Mouse (Mus musculus) E14TG2a.4 (cell line): ENCODE measurements around the gene Ap4b1.
"Not testable (repeated sequence)": the region's sequence is repeated elsewhere in the genome, so short reads cannot be mapped to it uniquely, and the experiment has no call there.

Experiments
- H3K27me3 ChIP-seq: 2 replicates; pipeline ENCODE4 v1.6.1; 2014; ENCODE audit warnings: low read length, control low read depth; ENCODE audit not compliant: insufficient read depth
- H3K36me3 ChIP-seq: 2 replicates; pipeline ENCODE4 v1.6.1; 2014; ENCODE audit warnings: low read length, control low read depth; ENCODE audit not compliant: insufficient read depth
- H3K4me1 ChIP-seq: replicated peaks from 2 replicates; pipeline ENCODE4 v1.6.1; 2014; ENCODE audit warnings: low read depth, low read length, control low read depth
- H3K4me3 ChIP-seq: replicated peaks from 2 replicates; pipeline ENCODE4 v1.5.1; 2014; ENCODE audit warnings: mild to moderate bottlenecking, low read length
- H3K9me3 ChIP-seq: 2 replicates; pipeline ENCODE4 v1.6.1; 2014; ENCODE audit warnings: low read length, control low read depth
- CTCF ChIP-seq: conservative IDR thresholded peaks from 2 replicates; pipeline ENCODE4 v1.5.1; 2014; ENCODE audit warnings: low read length
- NANOG ChIP-seq: IDR thresholded peaks from 2 replicates; pipeline ENCODE4 v1.6.1; 2014; ENCODE audit warnings: borderline replicate concordance, low read length, mixed read lengths
- POU5F1 ChIP-seq: IDR thresholded peaks from 2 replicates; pipeline ENCODE4 v1.6.1; 2014; ENCODE audit warnings: low read length, borderline replicate concordance

The Ap4b1 gene

GRCm38 (mm10) chr3:103810967-103811366 lies 1.6 kb downstream of the Ap4b1 start:
- Histone ChIP-seq H3K9me3 (no peaks in the 10 kb centered on the region), H3K36me3 (peaks cover 25% of the 10 kb centered on the region), H3K4me1 (peaks cover 29% of the 10 kb centered on the region), H3K27me3 (no peaks in the 10 kb centered on the region), H3K4me3 (no peak overlapping the region)
- TF ChIP-seq POU5F1 (no peak), NANOG (no peak), CTCF (no peak)

GRCm38 (mm10) chr3:103827548-103827947 lies 18.2 kb downstream of the Ap4b1 start:
- TF ChIP-seq NANOG: no peak
- no peak for TF ChIP-seq POU5F1
- TF ChIP-seq CTCF: no peak
- H3K27me3 ChIP-seq: no peaks in the 10 kb centered on the region
- H3K4me3 ChIP-seq: no peak overlapping the region
- H3K36me3 ChIP-seq: peaks cover 8% of the 10 kb centered on the region
- peaks cover 2% of the 10 kb centered on the region; the same call in 1 of the 2 replicates for H3K4me1 ChIP-seq
- H3K9me3 ChIP-seq: no peaks in the 10 kb centered on the region

- Histone ChIP-seq H3K27me3 (no peaks in the 10 kb centered on the region), H3K36me3 (no peaks in the 10 kb centered on the region), H3K4me3 (no peak overlapping the region), H3K4me1 (peaks cover 2% of the 10 kb centered on the region; the same call in 1 of the 2 replicates), H3K9me3 (no peaks in the 10 kb centered on the region)
- no peak for TF ChIP-seq POU5F1
- no peak for TF ChIP-seq NANOG
- no peak for TF ChIP-seq CTCF
Measured at GRCm38 (mm10) chr3:103829036-103829435, 19.7 kb downstream of the Ap4b1 start.

GRCm38 (mm10) chr3:103830681-103831080 lies 21.4 kb downstream of the Ap4b1 start:
- H3K36me3 ChIP-seq, H3K4me3 ChIP-seq, H3K4me1 ChIP-seq, H3K9me3 ChIP-seq, H3K27me3 ChIP-seq: not testable (repeated sequence)

- no peak for TF ChIP-seq NANOG
- TF ChIP-seq POU5F1: no peak
- TF ChIP-seq CTCF: no peak
- no peaks in the 10 kb centered on the region for H3K36me3 ChIP-seq
- H3K4me3 ChIP-seq: no peak overlapping the region
- H3K4me1 ChIP-seq: peaks cover 2% of the 10 kb centered on the region; the same call in 1 of the 2 replicates
- H3K27me3 ChIP-seq: no peaks in the 10 kb centered on the region
- no peaks in the 10 kb centered on the region for H3K9me3 ChIP-seq
Measured at GRCm38 (mm10) chr3:103831146-103831545, 21.8 kb downstream of the Ap4b1 start.

- no peaks in the 10 kb centered on the region for H3K27me3 ChIP-seq
- no peaks in the 10 kb centered on the region for H3K9me3 ChIP-seq
- H3K4me3 ChIP-seq: no peak within 1 kb of the TSS
- H3K4me1 ChIP-seq: peaks cover 2% of the 10 kb centered on the region; the same call in 1 of the 2 replicates
- TF ChIP-seq NANOG (no peak), POU5F1 (no peak), CTCF (no peak)
- H3K36me3 ChIP-seq: no peaks in the 10 kb centered on the region
Measured at GRCm38 (mm10) chr3:103832426-103832825, 23.1 kb downstream of the Ap4b1 start, which contains the start of gene Bcl2l15. TSS of gene Bcl2l15 (plus strand) at chr3:103832601.

GRCm38 (mm10) chr3:103834001-103834400 lies 24.7 kb downstream of the Ap4b1 start:
- H3K4me1 ChIP-seq: peaks cover 2% of the 10 kb centered on the region
- no peaks in the 10 kb centered on the region for H3K36me3 ChIP-seq
- TF ChIP-seq NANOG: no peak
- no peak for TF ChIP-seq POU5F1
- no peak for TF ChIP-seq CTCF
- H3K27me3 ChIP-seq: no peaks in the 10 kb centered on the region
- no peaks in the 10 kb centered on the region for H3K9me3 ChIP-seq
- no peak overlapping the region for H3K4me3 ChIP-seq

GRCm38 (mm10) chr3:103835272-103835950 lies 26.1 kb downstream of the Ap4b1 start:
- Histone ChIP-seq H3K9me3 (no peaks in the 10 kb centered on the region), H3K4me1 (peaks cover 8% of the 10 kb centered on the region), H3K36me3 (no peaks in the 10 kb centered on the region), H3K4me3 (no peak overlapping the region), H3K27me3 (no peaks in the 10 kb centered on the region)
- TF ChIP-seq POU5F1: no peak

GRCm38 (mm10) chr3:103835951-103836310 lies 26.6 kb downstream of the Ap4b1 start:
- Histone ChIP-seq H3K9me3 (peaks cover 4% of the 10 kb centered on the region), H3K4me1 (peaks cover 8% of the 10 kb centered on the region), H3K36me3 (no peaks in the 10 kb centered on the region), H3K4me3 (no peak overlapping the region), H3K27me3 (no peaks in the 10 kb centered on the region)
- no peak for TF ChIP-seq CTCF
- TF ChIP-seq NANOG: no peak
- no peak for TF ChIP-seq POU5F1
